Mouse (Mus musculus) erythroid progenitor cell, adult 5-6 weeks (primary cell): ENCODE data around the gene Ank3. TPM values are rescaled to one million over a fixed set of nuclear protein-coding genes. Genes with fewer than 3 reads are reported as not detected.

Source experiments
- ATAC-seq: replicated peaks from 2 replicates; pipeline ENCODE4 v1.8.0; 2016; ENCODE audit warnings: moderate number of reproducible peaks, mild to moderate bottlenecking, moderate TSS enrichment, inconsistent platforms; ENCODE audit not compliant: poor library complexity, low FRiP score, severe bottlenecking
- total RNA-seq, 2 experiments: library from RNA; stranded (forward) in 1 of 2; stranded (reverse) in 1 of 2; fragments of 150-400 nt in 1 of 2; fragments of 186-747, 209-891 nt in 1 of 2; gene quantifications; 2 replicates each; pipeline versions ENCODE4 v1.2.3 to v1.2.4; 2015 to 2017; ENCODE audit warnings: low replicate concordance in 2 of 2

Gene Ank3
- total RNA-seq, 2 experiments from 2014 or later: not detected

DNA sequence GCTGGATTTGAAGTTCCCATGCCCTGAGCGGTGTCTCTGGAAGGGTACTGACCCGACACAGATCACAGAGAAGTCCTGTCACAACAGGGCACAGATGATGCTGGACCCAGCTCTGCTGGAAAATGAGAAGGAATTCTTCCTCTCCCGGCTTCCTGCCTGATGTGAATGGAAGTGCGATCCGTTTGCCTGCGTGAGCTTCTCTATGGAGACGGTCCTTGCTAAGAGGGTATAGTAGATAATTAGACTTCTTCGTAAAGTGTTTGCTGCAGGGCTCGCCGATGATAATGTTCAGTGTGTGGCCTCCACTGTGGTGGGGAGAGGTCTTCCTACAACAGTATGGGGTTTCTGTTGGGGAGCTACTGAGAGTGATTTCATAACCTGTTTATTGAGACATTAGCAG is 388.8 kb downstream of the Ank3 start:
- no peak for ATAC-seq

DNA sequence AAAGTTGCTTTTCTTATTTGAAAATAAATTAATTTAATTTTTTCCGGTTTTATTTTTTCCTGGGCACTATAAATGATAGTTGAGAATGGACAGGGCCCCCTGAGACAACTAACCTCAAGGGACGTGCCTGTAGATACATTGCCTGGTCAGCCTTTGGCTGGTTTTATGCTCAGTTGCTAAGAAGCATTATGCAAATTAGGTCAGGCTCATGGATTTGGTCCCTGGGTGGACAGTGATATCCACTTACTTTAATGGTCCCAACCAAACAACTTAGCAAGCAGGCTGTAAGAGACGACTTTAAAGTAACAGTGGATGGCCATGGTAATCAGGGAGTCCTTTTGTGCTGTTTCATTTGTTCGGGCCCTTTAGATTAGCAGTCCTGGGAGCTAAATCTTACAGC is 392.0 kb downstream of the Ank3 start:
- ATAC-seq: no peak

DNA sequence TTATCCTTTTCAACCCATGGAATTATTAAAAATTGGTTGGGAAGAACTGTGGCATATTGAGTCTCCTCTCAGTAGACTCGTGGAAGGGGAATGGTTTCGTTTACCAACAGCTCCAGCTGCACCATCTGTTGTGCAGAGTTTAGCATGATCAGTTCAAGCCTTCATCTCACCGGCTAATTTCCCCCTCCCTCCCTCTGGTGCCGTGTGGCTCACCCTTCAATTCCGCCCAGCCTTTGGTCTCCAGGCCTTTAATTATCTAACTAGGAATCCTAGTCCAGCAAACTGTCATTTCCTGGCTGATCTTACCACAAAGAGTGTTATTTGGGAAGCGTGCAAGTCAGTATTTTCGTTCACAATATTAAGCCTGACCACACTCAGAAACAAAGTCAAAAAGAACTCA is 393.4 kb downstream of the Ank3 start:
- ATAC-seq: no peak

DNA sequence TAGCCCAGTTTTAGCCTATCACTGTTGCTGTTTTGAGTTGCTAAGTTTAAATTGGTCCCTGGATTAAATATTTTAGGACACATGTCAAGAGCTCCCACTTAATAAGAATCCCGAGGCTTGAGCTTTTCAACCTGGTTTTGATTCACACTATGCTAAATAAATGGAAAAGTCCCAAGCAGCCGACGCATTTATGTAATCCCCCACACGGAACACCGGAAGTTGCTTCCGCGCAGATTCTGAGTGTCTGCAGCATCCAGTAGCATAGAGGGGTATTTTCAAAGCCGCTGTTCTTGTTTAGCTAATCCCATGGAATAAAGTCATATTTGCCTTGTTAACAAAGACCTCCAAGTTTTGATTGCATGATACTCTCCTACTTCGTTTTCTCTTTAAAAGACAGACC is 393.8 kb downstream of the Ank3 start:
- no peak for ATAC-seq

- no peak for ATAC-seq
Observed at GRCm38 (mm10) chr10:69793079-69793478, 394.5 kb downstream of the Ank3 start.

DNA sequence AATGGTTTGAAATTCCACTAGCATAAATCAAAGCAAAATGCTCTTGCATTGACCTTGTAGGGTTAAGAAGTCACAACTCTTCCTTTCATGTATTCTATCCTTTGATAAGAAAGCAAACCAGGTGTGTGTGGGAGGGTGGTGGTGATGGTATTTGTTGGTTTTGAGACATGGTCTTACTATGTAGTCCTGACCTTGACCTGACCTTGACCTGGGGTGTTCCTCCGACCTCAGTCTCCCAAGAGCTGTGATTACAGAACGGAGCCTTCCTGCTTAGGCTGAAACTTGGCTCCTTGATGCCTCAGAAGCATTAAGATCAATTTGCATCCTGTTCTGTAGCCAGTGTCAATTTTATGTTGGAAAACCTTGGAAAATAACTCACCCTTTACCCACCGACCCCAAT is 397.1 kb downstream of the Ank3 start:
- no peak for ATAC-seq

DNA sequence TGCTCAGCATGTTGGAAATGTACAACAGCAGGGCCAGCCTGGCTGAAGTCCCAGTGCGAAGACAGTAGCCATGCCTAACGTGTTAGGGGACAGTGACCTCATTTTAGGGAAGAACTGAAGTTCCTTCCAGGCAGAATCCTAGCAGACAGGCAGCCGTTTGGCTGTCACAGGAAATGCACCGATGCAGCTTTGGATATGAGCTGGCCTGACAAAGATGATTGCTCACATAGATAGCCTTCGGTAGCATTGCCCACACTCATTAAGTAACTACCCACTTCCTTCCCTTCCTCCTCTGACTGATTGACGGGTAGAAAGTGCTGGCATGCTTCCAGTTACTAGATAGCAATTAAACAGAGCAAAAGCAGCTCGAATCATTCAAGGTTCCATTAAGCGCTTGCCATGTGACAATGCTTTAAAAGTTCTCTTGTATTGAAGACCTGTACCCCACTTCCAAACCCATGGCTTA is 397.9 kb downstream of the Ank3 start:
- ATAC-seq: no peak

DNA sequence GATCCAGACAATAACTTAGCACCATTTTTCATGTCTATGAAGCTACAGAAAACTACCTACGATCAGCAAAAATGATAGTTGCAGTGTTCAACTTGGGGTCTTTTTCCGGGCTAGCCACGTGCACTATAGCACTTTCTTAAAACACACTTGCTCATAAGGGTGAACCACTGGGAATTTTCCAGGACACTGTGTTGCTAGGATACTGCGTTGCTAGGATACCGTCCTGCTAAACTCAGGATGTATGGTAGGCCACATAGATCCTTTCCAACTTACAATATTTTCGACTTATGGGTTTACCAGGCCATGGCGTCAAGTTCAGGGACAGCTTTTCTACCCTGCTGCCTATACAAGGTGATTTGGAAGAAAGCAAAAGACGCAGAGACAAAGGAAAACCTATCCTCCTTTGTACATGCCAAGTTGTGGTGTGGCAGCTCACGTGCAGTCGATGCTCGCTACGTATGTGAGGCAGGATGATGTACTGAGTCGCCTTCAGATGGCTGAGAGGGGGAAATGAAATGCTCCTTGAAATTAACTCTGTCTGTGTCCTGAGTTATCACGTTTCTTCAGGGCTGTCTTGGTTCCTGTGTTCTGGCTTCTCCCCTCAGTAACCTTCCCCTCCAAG is 404.7 kb downstream of the Ank3 start:
- ATAC-seq: no peak

GRCm38 (mm10) chr10:69804613-69805012 is 406.0 kb downstream of the Ank3 start:
- ATAC-seq: no peak

DNA sequence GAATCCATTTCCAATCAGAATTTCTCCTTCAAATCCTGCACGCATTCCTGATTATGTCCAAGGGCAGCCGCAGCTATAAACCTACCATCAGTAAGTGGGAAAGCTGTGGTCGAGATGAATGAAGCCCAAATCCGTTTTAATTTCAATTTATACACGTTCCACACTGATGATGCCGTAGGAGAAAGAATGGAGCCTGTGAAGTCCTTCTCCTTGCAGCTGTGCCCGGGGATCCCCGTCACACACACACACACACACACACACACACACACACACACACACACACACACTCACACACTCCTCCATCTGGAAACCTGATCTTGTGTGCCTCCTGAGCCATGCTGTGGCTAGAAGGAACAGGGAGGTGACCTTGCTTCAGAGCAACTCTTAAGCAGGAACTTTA is 412.2 kb downstream of the Ank3 start:
- ATAC-seq: no peak

- no peak for ATAC-seq
Observed at GRCm38 (mm10) chr10:69813823-69814522, 415.4 kb downstream of the Ank3 start.

DNA sequence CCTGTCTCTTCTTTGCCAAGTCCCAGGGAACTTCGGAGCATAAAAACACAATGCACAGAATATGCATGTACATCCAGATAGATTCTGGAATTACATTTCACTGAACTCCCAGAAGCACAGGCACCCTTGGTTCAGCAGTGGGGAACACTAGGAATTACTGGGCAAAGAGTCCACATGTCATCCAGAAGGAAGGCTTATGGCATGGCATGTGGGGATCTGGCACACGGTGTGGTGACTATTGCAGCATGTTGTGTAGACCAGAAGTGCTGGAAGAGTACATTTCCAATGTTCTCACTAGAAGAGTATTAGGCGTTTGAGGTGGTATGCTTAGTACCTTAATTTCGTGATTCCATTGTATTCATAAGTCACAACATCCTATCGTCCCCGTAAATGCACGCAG is 422.7 kb downstream of the Ank3 start:
- no peak for ATAC-seq

GRCm38 (mm10) chr10:69828770-69829169 is 430.2 kb downstream of the Ank3 start:
- ATAC-seq: no peak

DNA sequence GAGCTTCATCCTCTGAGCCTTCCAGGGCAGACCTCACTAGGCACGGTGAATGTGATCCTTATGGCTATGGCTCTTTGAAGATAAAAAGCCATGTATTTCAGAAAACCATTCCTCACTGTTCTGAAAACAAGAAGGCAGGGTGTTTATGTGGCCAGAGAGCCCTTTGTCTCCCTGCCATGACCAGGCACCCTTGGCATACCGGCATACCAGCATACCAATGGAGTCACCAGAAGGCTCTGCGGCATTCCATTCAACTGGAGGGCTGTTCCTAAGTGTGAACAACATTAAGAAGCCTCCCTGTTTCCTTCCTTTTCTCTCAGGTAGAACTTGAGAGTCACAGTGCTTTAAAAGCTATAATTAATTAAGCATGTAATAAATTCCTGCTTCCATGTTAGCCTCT is 430.7 kb downstream of the Ank3 start:
- no peak for ATAC-seq

- ATAC-seq: no peak
Observed at GRCm38 (mm10) chr10:69831568-69831967, 433.0 kb downstream of the Ank3 start.

GRCm38 (mm10) chr10:69832241-69832640 is 433.7 kb downstream of the Ank3 start:
- ATAC-seq: no peak

DNA sequence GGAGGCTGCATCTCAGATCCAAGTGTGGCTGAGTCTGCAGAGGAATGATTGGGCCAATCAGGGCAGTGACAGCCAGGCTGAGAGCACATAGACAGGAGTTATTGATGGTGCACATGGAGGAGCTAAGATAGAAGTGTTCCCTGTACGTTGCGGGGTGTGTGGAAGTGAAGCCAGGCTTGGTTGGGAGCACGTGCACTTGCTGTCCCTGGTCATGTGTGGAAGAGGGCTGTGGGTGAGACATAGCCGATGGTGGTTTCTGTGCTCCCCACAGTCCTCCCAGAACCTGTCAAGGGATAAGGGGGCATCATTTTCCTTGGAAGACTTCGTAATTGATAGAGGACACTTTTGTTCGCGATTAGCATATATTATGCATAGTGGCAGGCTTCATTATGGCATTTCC is 434.2 kb downstream of the Ank3 start:
- ATAC-seq: no peak

DNA sequence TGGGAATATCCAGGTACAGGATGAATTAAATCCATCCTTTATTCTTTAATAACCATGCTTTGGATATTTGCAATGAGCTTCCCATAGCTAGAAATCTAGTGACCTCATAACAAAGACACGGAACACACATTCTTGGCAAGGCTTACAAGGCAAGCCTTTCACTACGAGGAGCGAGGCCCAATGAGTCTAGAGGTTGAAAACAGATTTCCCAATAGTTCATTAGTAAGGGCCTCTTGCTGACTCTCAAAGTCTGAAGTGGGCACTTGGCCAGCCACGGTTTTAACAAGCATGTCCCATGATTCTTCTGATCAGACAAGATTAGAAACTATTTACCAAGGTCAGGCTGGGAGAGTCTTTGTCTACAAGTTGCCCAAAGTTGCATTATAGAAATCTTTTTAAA is 436.1 kb downstream of the Ank3 start:
- ATAC-seq: no peak

GRCm38 (mm10) chr10:69845749-69846148 is 447.2 kb downstream of the Ank3 start:
- peak; percentile 70; the same call in 1 of the 2 replicates for ATAC-seq

DNA sequence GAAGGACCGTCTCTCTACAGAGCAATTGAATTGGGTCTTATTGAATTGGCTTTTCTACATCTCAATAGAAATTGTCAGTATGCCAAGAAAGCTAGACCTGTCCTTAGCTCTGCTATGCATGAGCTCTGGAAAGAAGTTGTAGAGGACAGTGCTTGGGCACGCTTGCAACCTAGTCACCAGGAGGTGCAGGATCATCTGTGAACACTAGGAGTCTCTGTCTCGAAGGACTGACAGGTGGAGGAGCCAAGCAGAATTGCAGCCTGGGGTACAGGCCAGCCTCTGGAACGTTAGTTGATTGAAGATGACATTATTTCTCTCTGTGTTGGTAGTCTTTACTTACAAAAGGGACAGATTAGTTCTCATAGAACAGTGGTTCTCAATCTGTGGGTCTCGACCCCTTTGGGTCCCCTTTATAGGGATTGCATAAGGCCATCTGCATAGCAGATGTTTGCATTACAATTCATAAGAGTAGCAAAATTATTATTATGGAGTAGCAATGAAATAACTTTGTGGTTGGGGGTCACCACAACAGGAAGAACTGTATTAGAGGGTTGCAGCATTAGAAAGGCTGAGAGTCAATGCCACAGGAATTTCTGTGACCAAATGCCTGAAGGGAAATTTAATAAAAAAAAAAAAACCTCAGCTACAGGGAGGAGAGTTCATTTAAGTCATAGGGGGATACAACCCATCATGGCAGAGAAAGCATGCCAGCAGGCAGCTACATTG is 454.0 kb downstream of the Ank3 start:
- ATAC-seq: no peak

GRCm38 (mm10) chr10:69854587-69855185 is 456.1 kb downstream of the Ank3 start:
- no peak for ATAC-seq
